30 mouse cellular contexts compared by ENCODE assay signal in genomic region chr3:135904881-135905280, GRCm38 (mm10).
DNase-seq lines count a peak whose midpoint lies in the region; ATAC-seq and TF ChIP-seq lines count a peak whose summit lies in the region.
"Had no signal": no experiment of that assay in that cellular context is flagged by ENCODE, and none has a peak within 500 bp of the region (broad histone marks: within the 10 kb centered on the region; RNA-seq: fewer than 3 reads in every experiment).

No protein-coding gene starts in this region.

- DNase-seq in kidney, adult 18-20 months = no peak
- no peak for DNase-seq in embryonic facial prominence, embryonic 10.5 days (ENCODE audit: low spot score)
- DNase-seq in embryonic facial prominence, embryonic 14.5 days (ENCODE audit: low spot score) = peak; percentile 51
- DNase-seq in limb, embryonic 14.5 days (ENCODE audit: low spot score) = peak; percentile 8
- DNase-seq in ovary, adult 18-20 months (ENCODE audit: low spot score) = no peak
- DNase-seq in left cerebral cortex, postnatal 25 days (ENCODE audit: low spot score in 2 of 2) = no peak
- DNase-seq: adrenal gland, adult 8-10 months; cerebellum, adult 11-12 months; cerebellum, adult 9-11 months; gastrocnemius, adult 2 months; gastrocnemius, postnatal 36 days; heart, adult 18-20 months; heart, postnatal 4 days; kidney, adult 8-10 months; liver; lung, adult 2 months; lung, postnatal 14 days; right cerebral cortex, postnatal 25 days; spleen, adult 18-20 months; thymus, postnatal 14 days had no signal

- no peak overlapping the region for H3K4me2 ChIP-seq in kidney, embryonic 14.5 days (replicated peaks; ENCODE audit: low read depth, low read length)
- no peak overlapping the region for H3K4me2 ChIP-seq in embryonic facial prominence, embryonic 14.5 days (ENCODE audit: low read depth, low read length)
- H3K4me2 ChIP-seq in limb, embryonic 14.5 days (replicated peaks; ENCODE audit: low read depth, low read length, severe bottlenecking) = no peak overlapping the region
- H3K4me2 ChIP-seq: forebrain, embryonic 15.5 days; heart, embryonic 12.5 days; hindbrain, embryonic 13.5 days; midbrain, embryonic 15.5 days; neural tube, embryonic 15.5 days had no signal

- H3K4me1 ChIP-seq in kidney, embryonic 14.5 days (ENCODE audit: control insufficient read depth, insufficient read depth, low read length) = no peaks in the 10 kb centered on the region
- 0 out of 2 replicates have a peak, but pooled peaks cover 5% of the 10 kb centered on the region for H3K4me1 ChIP-seq in embryonic facial prominence, embryonic 10.5 days
- H3K4me1 ChIP-seq in embryonic facial prominence, embryonic 14.5 days (ENCODE audit: control insufficient read depth, insufficient read depth, low read length) = no peaks in the 10 kb centered on the region
- no peaks in the 10 kb centered on the region for H3K4me1 ChIP-seq in limb, embryonic 14.5 days (ENCODE audit: control insufficient read depth, insufficient read depth, low read length)
- H3K4me1 ChIP-seq: forebrain, embryonic 10.5 days; forebrain, embryonic 15.5 days; heart, embryonic 12.5 days; hindbrain, embryonic 13.5 days; midbrain, embryonic 10.5 days; midbrain, embryonic 15.5 days; neural tube, embryonic 15.5 days had no signal

- no peaks in the 10 kb centered on the region for H3K9me3 ChIP-seq in kidney, embryonic 14.5 days (ENCODE audit: control insufficient read depth, low read length)
- H3K9me3 ChIP-seq in embryonic facial prominence, embryonic 10.5 days = no peaks in the 10 kb centered on the region
- H3K9me3 ChIP-seq in embryonic facial prominence, embryonic 14.5 days (ENCODE audit: control insufficient read depth, low read length) = no peaks in the 10 kb centered on the region
- H3K9me3 ChIP-seq in limb, embryonic 14.5 days (ENCODE audit: control insufficient read depth, low read length) = no peaks in the 10 kb centered on the region
- H3K9me3 ChIP-seq: forebrain, embryonic 10.5 days; forebrain, embryonic 15.5 days; G1E; heart, embryonic 12.5 days; hindbrain, embryonic 13.5 days; midbrain, embryonic 10.5 days; midbrain, embryonic 15.5 days; neural tube, embryonic 15.5 days had no signal

- intact Hi-C loops in left cerebral cortex, postnatal 25 days (cut with DNase I) = no loop called here

- 0 out of 2 replicates have a peak, but pooled peaks have one; percentile 39 for ATAC-seq in kidney, embryonic 14.5 days (ENCODE audit: low FRiP score, low TSS enrichment)
- ATAC-seq in embryonic facial prominence, embryonic 14.5 days (ENCODE audit: low read depth) = no peak
- no peak for ATAC-seq in limb, embryonic 14.5 days (ENCODE audit: low FRiP score, low read depth)
- ATAC-seq: forebrain, embryonic 15.5 days; midbrain, embryonic 15.5 days had no signal

- WGBS in kidney, embryonic 14.5 days = 47% methylated on average over 6 of the region's 6 CpGs
- 64% methylated on average over 6 of the region's 6 CpGs for WGBS in embryonic facial prominence, embryonic 10.5 days
- WGBS in embryonic facial prominence, embryonic 14.5 days = 39% methylated on average over 6 of the region's 6 CpGs
- 37% methylated on average over 6 of the region's 6 CpGs for WGBS in limb, embryonic 14.5 days

- no peak for TF ChIP-seq POLR2A in limb, embryonic 14.5 days (IDR thresholded peaks at IDR 0.05; ENCODE audit: borderline replicate concordance, extremely low read depth, insufficient read depth, insufficient read length)

- H3K4me3 ChIP-seq in kidney, embryonic 14.5 days (ENCODE audit: low read length) = no peak overlapping the region
- no peak overlapping the region for H3K4me3 ChIP-seq in embryonic facial prominence, embryonic 10.5 days
- H3K4me3 ChIP-seq in embryonic facial prominence, embryonic 14.5 days (ENCODE audit: low read depth, low read length) = no peak overlapping the region
- H3K4me3 ChIP-seq in limb, embryonic 14.5 days (replicated peaks; ENCODE audit: low read length) = no peak overlapping the region
- H3K4me3 ChIP-seq: forebrain, embryonic 10.5 days; forebrain, embryonic 15.5 days; gastrocnemius, adult 2 months; heart, embryonic 12.5 days; hindbrain, embryonic 13.5 days; midbrain, embryonic 10.5 days; midbrain, embryonic 15.5 days; neural tube, embryonic 15.5 days had no signal

- H3K27ac ChIP-seq in kidney, embryonic 14.5 days (ENCODE audit: low read depth, low read length) = no peak overlapping the region
- peak overlapping the region; percentile 57 for H3K27ac ChIP-seq in embryonic facial prominence, embryonic 10.5 days (replicated peaks)
- H3K27ac ChIP-seq in embryonic facial prominence, embryonic 14.5 days (replicated peaks; ENCODE audit: low read depth, low read length) = peak overlapping the region; percentile 10; the same call in 1 of the 2 replicates
- H3K27ac ChIP-seq in limb, embryonic 14.5 days (replicated peaks; ENCODE audit: low read depth, low read length) = no peak overlapping the region
- H3K27ac ChIP-seq: forebrain, embryonic 10.5 days; forebrain, embryonic 15.5 days; gastrocnemius, adult 2 months; hindbrain, embryonic 13.5 days; liver, embryonic 14.5 days; midbrain, embryonic 10.5 days; midbrain, embryonic 15.5 days; neural tube, embryonic 15.5 days had no signal

- no peak overlapping the region for H3K9ac ChIP-seq in kidney, embryonic 14.5 days (ENCODE audit: low read depth, low read length)
- no peak overlapping the region for H3K9ac ChIP-seq in embryonic facial prominence, embryonic 14.5 days (ENCODE audit: low read depth, low read length)
- H3K9ac ChIP-seq in limb, embryonic 14.5 days (ENCODE audit: low read depth, low read length, severe bottlenecking) = no peak overlapping the region
- H3K9ac ChIP-seq: forebrain, embryonic 15.5 days; heart, embryonic 12.5 days; hindbrain, embryonic 13.5 days; liver, embryonic 14.5 days; midbrain, embryonic 15.5 days; neural tube, embryonic 15.5 days had no signal

- H3K36me3 ChIP-seq in kidney, embryonic 14.5 days (ENCODE audit: control insufficient read depth, insufficient read depth, low read length) = no peaks in the 10 kb centered on the region
- H3K36me3 ChIP-seq in embryonic facial prominence, embryonic 10.5 days (replicated peaks) = no peaks in the 10 kb centered on the region
- no peaks in the 10 kb centered on the region for H3K36me3 ChIP-seq in embryonic facial prominence, embryonic 14.5 days (ENCODE audit: control insufficient read depth, insufficient read depth, low read length)
- no peaks in the 10 kb centered on the region for H3K36me3 ChIP-seq in limb, embryonic 14.5 days (ENCODE audit: control insufficient read depth, insufficient read depth, low read length)
- H3K36me3 ChIP-seq: forebrain, embryonic 10.5 days; forebrain, embryonic 15.5 days; G1E; heart, embryonic 12.5 days; hindbrain, embryonic 13.5 days; midbrain, embryonic 10.5 days; midbrain, embryonic 15.5 days; neural tube, embryonic 15.5 days had no signal

- no peaks in the 10 kb centered on the region for H3K27me3 ChIP-seq in kidney, embryonic 14.5 days (ENCODE audit: control insufficient read depth, insufficient read depth, low read length)
- H3K27me3 ChIP-seq in embryonic facial prominence, embryonic 10.5 days (replicated peaks; ENCODE audit: low read depth, poor library complexity, severe bottlenecking) = no peaks in the 10 kb centered on the region
- H3K27me3 ChIP-seq in embryonic facial prominence, embryonic 14.5 days (replicated peaks; ENCODE audit: control insufficient read depth, insufficient read depth, low read length) = no peaks in the 10 kb centered on the region
- no peaks in the 10 kb centered on the region for H3K27me3 ChIP-seq in limb, embryonic 14.5 days (ENCODE audit: control insufficient read depth, insufficient read depth, low read length)
- H3K27me3 ChIP-seq: forebrain, embryonic 15.5 days; heart, embryonic 12.5 days; hindbrain, embryonic 13.5 days; midbrain, embryonic 15.5 days; neural tube, embryonic 15.5 days had no signal

Comparison
In these comparisons a context has a peak if more than half of its experiments do, and no peak if none do; other contexts are left out.
1. DNase-seq: peak in embryonic facial prominence, embryonic 14.5 days (single experiment) and limb, embryonic 14.5 days (single experiment); none in kidney, adult 18-20 months (single experiment), embryonic facial prominence, embryonic 10.5 days (single experiment), ovary, adult 18-20 months (single experiment) and left cerebral cortex, postnatal 25 days (0 of 2).
2. H3K27ac ChIP-seq: peak in embryonic facial prominence, embryonic 10.5 days (single experiment) and embryonic facial prominence, embryonic 14.5 days (single experiment); none in kidney, embryonic 14.5 days (single experiment) and limb, embryonic 14.5 days (single experiment).